Mouse (Mus musculus): ENCODE data around the gene Tmem150a. TPM values are rescaled to one million over a fixed set of nuclear protein-coding genes. Genes with fewer than 3 reads are reported as not detected.

The Tmem150a gene
- polyA plus RNA-seq, 2 experiments: 16.1 to 32.9 TPM

DNA sequence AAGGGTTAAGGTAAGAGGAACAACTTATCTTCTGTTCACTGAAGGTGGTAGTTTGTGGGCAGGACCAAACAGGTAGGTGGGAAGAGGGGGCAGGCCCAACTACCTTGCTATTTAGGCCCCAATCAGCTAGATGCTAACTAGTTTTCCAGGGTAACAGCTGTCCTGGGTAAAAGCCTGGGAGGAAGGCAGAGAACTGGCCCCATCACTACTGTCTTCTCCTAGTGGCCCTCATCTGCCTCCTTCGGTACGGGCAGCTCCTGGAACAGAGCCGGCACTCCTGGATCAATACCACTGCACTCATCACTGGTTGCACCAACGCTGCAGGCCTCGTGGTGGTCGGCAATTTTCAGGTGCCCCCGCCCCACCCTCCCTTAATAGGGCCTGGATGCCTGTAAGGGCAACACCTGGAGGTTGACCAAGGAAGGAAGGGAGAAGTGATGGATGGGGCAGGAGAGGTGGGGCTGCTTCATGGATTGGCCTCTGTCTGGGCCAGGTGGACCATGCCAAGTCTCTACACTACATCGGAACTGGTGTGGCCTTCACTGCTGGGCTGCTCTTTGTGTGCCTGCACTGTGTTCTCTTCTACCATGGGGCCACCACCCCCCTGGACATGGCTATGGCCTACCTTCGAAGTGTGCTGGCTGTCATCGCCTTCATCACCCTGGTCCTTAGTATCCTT, 3.0 kb downstream of the Tmem150a start:
- Histone ChIP-seq H3K4me2 (replicated peaks; ENCODE audit: low read depth, low read length, severe bottlenecking) (no peak overlapping the region), H3K36me3 (ENCODE audit: control insufficient read depth, insufficient read depth, low read length) (peaks cover 22% of the 10 kb centered on the region), H3K9me3 (ENCODE audit: control insufficient read depth, low read length) (no peaks in the 10 kb centered on the region), H3K9ac (ENCODE audit: low read depth, low read length, severe bottlenecking) (no peak overlapping the region), H3K27ac (replicated peaks; ENCODE audit: low read depth, low read length) (no peak overlapping the region), H3K4me1 (ENCODE audit: control insufficient read depth, insufficient read depth, low read length) (peaks cover 21% of the 10 kb centered on the region), H3K4me3 (replicated peaks; ENCODE audit: low read length) (no peak overlapping the region), H3K27me3 (ENCODE audit: control insufficient read depth, insufficient read depth, low read length) (no peaks in the 10 kb centered on the region)
- ATAC-seq (ENCODE audit: low FRiP score, low read depth) (no peak), DNase-seq (ENCODE audit: low spot score) (no peak)
- 80% methylated on average over 10 of the region's 10 CpGs for WGBS
- TF ChIP-seq POLR2A (IDR thresholded peaks at IDR 0.05; ENCODE audit: borderline replicate concordance, extremely low read depth, insufficient read depth, insufficient read length): no peak

DNA sequence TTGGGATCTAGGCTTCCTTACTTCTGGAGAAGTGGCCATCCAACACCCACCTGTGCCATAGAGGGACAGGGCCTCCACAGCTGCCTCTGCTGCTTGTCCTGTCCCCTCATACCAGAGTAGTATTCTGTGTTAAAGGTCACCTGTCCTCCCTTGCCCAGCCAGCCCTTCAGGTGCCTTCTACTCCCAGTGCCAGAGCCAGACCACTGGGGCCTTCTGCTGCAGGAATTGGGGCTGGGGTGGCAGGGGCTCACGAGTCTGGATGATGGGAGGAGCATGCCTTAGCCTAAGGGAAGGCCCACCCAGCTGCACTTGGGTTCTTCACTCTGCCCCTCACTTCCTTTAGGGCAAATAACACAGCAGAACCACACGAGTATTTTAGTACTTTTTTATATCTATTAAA, 4.1 kb downstream of the Tmem150a start:
- no peak overlapping the region for H3K4me2 ChIP-seq (replicated peaks; ENCODE audit: low read depth, low read length, severe bottlenecking)
- 62% methylated on average over 2 of the region's 2 CpGs for whole genome bisulfite sequencing
- no peak for ATAC-seq (ENCODE audit: low FRiP score, low read depth)
- DNase-seq (ENCODE audit: low spot score): no peak
- H3K9me3 ChIP-seq (ENCODE audit: control insufficient read depth, low read length): no peaks in the 10 kb centered on the region
- no peaks in the 10 kb centered on the region for H3K27me3 ChIP-seq (ENCODE audit: control insufficient read depth, insufficient read depth, low read length)
- H3K4me1 ChIP-seq (ENCODE audit: control insufficient read depth, insufficient read depth, low read length): peaks cover 18% of the 10 kb centered on the region
- H3K36me3 ChIP-seq (ENCODE audit: control insufficient read depth, insufficient read depth, low read length): peaks cover 22% of the 10 kb centered on the region
- no peak overlapping the region for H3K4me3 ChIP-seq (replicated peaks; ENCODE audit: low read length)
- TF ChIP-seq POLR2A (IDR thresholded peaks at IDR 0.05; ENCODE audit: borderline replicate concordance, extremely low read depth, insufficient read depth, insufficient read length): no peak
- H3K27ac ChIP-seq (replicated peaks; ENCODE audit: low read depth, low read length): no peak overlapping the region
- H3K9ac ChIP-seq (ENCODE audit: low read depth, low read length, severe bottlenecking): no peak overlapping the region

DNA sequence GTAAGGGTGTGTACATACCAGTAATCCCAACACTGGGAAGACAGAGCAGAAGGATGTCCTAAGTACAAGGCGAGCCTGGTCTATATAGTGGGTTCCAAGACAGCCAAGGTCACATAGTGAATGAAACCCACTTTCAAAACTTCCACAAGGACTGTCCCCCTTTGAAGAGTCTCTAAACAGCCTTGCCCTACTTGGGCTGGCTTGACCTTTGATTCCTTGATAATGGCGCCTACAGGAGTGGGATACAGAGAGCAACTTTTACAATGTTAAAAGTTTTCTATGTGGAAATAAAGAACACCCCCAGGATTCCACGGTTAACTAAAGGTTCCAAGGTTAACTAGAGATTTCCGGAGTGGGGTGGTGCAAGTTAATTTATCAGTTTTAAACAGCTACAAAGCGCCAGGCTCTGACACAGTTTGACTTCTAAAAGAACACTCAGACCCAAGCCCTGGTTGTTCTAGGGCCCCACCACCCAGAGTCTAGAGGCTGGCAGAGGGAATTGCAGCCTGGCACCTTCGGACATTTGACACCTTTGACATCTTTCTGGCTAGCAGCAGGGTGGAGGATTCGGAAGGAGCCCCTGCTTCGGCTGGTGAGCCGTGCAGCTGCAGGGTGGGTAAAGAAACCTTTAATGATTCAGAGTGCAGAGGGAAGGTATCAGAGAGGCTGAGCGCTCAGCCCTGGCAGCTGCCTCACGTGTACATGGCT, 4.8 kb downstream of the Tmem150a start:
- DNase-seq (ENCODE audit: low spot score): no peak
- Histone ChIP-seq H3K36me3 (ENCODE audit: control insufficient read depth, insufficient read depth, low read length) (peaks cover 22% of the 10 kb centered on the region), H3K4me2 (replicated peaks; ENCODE audit: low read depth, low read length, severe bottlenecking) (no peak overlapping the region), H3K4me3 (replicated peaks; ENCODE audit: low read length) (no peak overlapping the region), H3K27me3 (ENCODE audit: control insufficient read depth, insufficient read depth, low read length) (no peaks in the 10 kb centered on the region), H3K9ac (ENCODE audit: low read depth, low read length, severe bottlenecking) (no peak overlapping the region), H3K27ac (replicated peaks; ENCODE audit: low read depth, low read length) (no peak overlapping the region), H3K9me3 (ENCODE audit: control insufficient read depth, low read length) (no peaks in the 10 kb centered on the region), H3K4me1 (ENCODE audit: control insufficient read depth, insufficient read depth, low read length) (peaks cover 13% of the 10 kb centered on the region)
- no peak for TF ChIP-seq POLR2A (IDR thresholded peaks at IDR 0.05; ENCODE audit: borderline replicate concordance, extremely low read depth, insufficient read depth, insufficient read length)
- 83% methylated on average over 11 of the region's 11 CpGs for WGBS
- no peak for ATAC-seq (ENCODE audit: low FRiP score, low read depth)

DNA sequence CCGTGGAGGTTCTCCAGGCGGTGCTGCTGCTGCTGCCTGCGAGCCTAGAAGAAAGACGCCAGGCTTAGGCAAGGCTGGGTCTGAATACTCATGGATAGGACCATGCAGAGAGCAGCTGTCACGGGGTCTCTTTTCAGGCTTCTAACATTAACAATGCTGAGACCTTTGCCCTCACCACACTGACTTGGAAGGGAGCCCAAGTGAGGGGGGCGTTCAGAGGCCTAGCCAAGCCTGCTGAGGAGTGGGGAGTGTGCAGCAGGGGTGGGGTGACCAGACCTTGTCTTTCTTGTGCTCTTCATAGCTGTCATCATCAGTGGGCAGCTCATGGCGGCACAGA, 5.3 kb downstream of the Tmem150a start:
- 84% methylated on average over 7 of the region's 7 CpGs for whole genome bisulfite sequencing
- Histone ChIP-seq H3K27ac (replicated peaks; ENCODE audit: low read depth, low read length) (no peak overlapping the region), H3K4me2 (replicated peaks; ENCODE audit: low read depth, low read length, severe bottlenecking) (no peak overlapping the region), H3K4me3 (replicated peaks; ENCODE audit: low read length) (no peak overlapping the region), H3K9ac (ENCODE audit: low read depth, low read length, severe bottlenecking) (no peak overlapping the region), H3K36me3 (ENCODE audit: control insufficient read depth, insufficient read depth, low read length) (peaks cover 22% of the 10 kb centered on the region), H3K4me1 (ENCODE audit: control insufficient read depth, insufficient read depth, low read length) (peaks cover 11% of the 10 kb centered on the region), H3K27me3 (ENCODE audit: control insufficient read depth, insufficient read depth, low read length) (no peaks in the 10 kb centered on the region), H3K9me3 (ENCODE audit: control insufficient read depth, low read length) (no peaks in the 10 kb centered on the region)
- no peak for TF ChIP-seq POLR2A (IDR thresholded peaks at IDR 0.05; ENCODE audit: borderline replicate concordance, extremely low read depth, insufficient read depth, insufficient read length)
- ATAC-seq (ENCODE audit: low FRiP score, low read depth): no peak
- no peak for DNase-seq (ENCODE audit: low spot score)

DNA sequence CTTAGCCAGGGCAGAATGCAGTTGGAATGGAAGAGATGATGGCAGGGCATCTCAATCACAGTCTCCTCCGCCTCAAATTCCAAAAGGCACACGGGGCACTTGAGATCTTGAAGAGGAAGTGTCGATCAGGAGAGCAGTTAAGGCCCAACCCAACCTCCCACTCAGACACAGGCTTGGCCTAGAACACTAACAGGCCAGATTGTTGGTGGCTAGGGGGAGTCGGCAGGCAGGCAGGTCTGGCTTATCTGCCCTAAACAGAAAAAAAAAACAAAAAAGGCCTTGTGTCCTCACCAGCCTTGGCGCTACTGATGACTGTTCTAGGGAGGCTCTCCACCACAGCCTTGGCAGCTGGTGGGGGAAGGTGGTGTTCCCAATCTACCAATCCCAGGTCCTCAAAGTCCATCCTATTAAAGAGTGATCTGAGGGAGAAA, 5.9 kb downstream of the Tmem150a start:
- Histone ChIP-seq H3K36me3 (ENCODE audit: control insufficient read depth, insufficient read depth, low read length) (peaks cover 22% of the 10 kb centered on the region), H3K27ac (replicated peaks; ENCODE audit: low read depth, low read length) (no peak overlapping the region), H3K27me3 (ENCODE audit: control insufficient read depth, insufficient read depth, low read length) (no peaks in the 10 kb centered on the region), H3K4me3 (replicated peaks; ENCODE audit: low read length) (peak overlapping the region; percentile 69), H3K4me2 (replicated peaks; ENCODE audit: low read depth, low read length, severe bottlenecking) (peak overlapping the region; percentile 79), H3K9me3 (ENCODE audit: control insufficient read depth, low read length) (no peaks in the 10 kb centered on the region), H3K4me1 (ENCODE audit: control insufficient read depth, insufficient read depth, low read length) (peaks cover 10% of the 10 kb centered on the region), H3K9ac (ENCODE audit: low read depth, low read length, severe bottlenecking) (no peak overlapping the region)
- WGBS: 77% methylated on average over 5 of the region's 5 CpGs
- TF ChIP-seq POLR2A (IDR thresholded peaks at IDR 0.05; ENCODE audit: borderline replicate concordance, extremely low read depth, insufficient read depth, insufficient read length): no peak
- DNase-seq (ENCODE audit: low spot score) (no peak), ATAC-seq (ENCODE audit: low FRiP score, low read depth) (no peak)
